Mouse (Mus musculus) liver, embryonic 15.5 days (tissue): ENCODE measurements around the gene Pxdc1. TPM values are rescaled to one million over a fixed set of nuclear protein-coding genes. Genes with fewer than 3 reads are reported as not detected.

Source experiments
- polyA plus RNA-seq: library from polyadenylated mRNA; unstranded; fragments of >200 nt; fragmentation: Nextera tagmentation; extraction: Ambion mirVana; gene quantifications from 2 replicates; pipeline ENCODE4 v1.2.1, GENCODE M21; 2015

Gene Pxdc1
- polyA plus RNA-seq, 1 experiment from 2014 or later = 15.0 TPM

Other genes starting within 250 kb of the Pxdc1 start
- gene Fam50b, start 81.4 kb upstream of the Pxdc1 start, polyA plus RNA-seq = 0.07 TPM in 1 of 2 replicates, not detected in the other
- gene Prpf4b, start 221.8 kb upstream of the Pxdc1 start, polyA plus RNA-seq = 25.6 and 28.8 TPM in 2 replicates